Mouse (Mus musculus): ENCODE data around the gene Pde10a.

The Pde10a gene

DNA sequence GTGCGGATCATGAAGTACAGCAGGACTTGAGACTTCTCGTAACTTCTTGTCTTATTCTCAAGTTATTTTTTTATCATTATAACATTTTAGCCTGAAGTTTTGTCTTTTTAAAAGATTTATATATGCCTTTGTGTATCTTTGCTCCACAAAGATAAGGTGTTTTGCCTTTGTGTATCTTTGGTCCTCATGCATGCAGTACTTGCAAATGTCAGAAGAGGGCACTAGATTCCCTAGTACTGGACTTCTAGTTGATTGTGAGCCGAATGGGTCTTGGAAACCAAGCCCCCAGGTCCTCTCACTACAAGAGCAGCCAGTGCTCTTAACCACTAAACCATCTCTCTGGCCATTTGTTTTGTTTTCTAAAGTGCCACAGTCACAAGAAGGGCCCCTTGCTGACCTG, 55.2 kb downstream of the Pde10a start:
- DNase-seq (ENCODE audit: low spot score in 2 of 2) = no peak

DNA sequence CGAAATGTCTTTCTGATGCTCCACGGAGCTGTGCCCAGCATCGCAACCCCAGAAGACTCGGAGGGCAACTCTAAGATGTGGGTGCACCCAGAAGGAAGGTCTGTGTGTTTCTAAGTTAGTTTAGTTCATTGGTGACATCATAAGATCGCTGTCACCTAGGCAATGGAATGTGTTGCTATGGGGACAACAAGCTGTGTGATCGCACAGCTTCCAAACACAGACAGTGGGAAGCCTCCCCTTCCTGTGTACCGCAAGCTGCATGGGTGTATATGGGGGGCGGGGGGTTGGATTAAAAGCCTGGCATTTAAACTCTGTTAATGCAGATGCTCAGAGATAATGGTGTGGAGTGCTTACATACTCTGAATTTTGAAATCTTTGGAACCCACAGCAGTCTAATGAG, 56.4 kb downstream of the Pde10a start:
- no peak for DNase-seq (ENCODE audit: low spot score in 2 of 2)

DNA sequence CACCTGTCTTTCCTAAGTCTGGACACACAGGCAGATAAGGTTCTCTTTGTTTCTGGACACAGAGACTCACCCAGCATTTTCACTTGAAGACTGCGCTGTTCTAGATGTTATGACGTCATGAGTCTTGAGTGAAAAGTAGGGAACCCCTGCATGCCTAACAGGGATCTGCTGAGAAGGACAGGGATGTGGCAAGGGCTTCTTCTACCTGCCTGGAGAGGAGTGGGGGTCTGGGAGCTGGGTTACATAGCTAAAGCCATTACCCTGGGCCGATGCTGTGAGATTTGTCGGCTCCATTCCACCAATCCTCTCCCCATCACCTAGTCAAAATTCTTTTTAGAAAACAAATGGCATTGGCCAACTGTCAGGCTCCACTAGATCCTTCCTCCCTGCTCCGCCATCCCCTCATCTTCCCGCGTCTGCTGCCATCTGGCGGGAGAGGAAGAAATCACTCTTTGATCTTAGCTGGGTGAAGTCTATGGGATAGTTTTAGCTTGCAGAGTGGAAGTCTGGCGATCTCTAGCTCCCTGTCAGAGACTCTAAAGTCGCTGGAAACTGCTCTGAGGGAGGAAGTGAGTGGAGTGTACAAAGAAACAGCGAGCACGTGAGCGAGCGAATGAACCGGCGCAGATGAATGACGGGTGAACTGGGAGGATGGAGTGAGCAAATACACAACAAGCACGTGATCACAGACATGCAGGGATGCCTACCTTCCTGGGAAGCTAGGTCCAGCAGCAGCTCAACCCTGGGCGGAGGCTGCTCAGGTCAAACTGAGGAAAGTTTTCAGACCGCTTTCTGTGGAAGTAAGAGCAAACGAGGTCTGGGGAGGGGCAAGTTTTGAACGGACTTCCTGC, 67.5 kb downstream of the Pde10a start:
- DNase-seq (ENCODE audit: low spot score in 2 of 2) = peak; percentile 39 to 80

DNA sequence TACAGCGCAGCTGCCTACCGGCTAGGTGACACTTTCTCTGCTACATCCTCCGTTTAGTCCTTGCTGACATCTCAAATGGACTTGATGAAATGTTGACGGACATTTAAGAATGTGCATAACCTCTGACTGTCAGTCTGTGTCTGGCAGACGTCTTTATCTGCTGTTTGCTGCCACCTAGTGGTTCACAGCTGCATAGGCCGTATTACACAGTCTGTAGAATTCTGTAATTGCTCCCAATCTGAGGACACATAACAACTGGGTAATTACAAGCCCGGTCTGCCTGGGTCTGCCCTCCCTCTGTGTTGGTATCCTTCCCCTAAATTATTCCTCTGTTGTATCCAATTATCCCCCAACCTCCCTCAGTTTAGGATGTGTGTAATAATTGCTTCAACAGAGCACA, 72.6 kb downstream of the Pde10a start:
- peak; percentile 49 to 70 for DNase-seq (ENCODE audit: low spot score in 2 of 2)

DNA sequence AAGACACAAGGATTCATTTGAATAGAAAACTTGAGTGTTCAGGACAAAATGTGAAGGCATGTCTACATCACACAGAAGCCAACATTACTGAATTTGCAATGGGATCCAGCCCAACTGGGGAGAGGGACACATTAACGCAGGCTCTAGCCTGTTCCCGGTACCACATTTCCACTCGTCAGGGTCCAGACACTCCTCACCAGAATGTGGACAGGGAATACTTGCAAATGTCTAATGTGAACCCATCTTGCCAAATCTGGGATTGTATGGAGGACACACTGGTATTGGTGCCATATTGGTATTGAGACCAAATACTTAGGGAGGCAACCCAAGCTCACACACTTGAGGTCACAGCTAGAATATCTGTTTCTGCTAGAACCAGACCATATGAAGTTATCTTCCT, 77.8 kb downstream of the Pde10a start:
- DNase-seq (ENCODE audit: low spot score in 2 of 2) = no peak

DNA sequence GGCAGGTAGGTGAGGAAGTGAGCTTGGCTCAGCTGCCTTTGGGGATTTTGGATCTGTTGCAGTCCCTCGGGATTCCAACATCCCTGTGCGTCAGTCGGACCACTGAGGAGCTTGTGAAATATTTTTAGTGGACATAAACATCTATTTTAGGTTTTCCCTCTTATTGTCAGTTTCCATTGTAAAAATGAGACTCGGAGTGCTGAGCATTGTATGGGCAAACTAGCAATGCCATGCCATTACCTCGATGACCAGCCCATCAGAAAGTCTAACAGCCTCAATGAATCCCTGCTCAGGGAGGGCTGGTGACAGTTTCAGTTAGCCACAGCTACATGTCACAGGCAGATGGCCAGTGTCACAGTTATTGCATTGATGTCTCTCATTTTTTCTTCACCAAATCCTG, 80.7 kb downstream of the Pde10a start:
- no peak for DNase-seq (ENCODE audit: low spot score in 2 of 2)

DNA sequence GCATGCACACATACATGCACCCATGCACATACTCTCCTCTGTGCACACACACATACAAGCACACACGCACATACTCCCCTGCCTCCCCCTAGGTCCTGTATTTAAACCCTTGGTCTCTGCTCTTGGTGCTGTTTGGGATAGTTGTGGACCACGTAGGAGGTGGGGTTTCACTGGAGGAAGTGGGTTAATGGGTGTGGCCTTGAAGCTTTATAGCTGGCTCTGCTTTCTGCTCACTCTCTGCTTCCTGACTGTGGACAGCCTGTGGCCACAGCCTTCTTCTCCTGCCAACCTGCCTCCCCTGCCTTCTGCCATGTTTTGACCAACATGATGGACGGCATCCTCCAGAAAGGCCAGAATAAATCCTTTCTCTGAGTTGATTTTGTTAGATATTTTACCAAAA, 81.5 kb downstream of the Pde10a start:
- DNase-seq (ENCODE audit: low spot score in 2 of 2) = no peak

DNA sequence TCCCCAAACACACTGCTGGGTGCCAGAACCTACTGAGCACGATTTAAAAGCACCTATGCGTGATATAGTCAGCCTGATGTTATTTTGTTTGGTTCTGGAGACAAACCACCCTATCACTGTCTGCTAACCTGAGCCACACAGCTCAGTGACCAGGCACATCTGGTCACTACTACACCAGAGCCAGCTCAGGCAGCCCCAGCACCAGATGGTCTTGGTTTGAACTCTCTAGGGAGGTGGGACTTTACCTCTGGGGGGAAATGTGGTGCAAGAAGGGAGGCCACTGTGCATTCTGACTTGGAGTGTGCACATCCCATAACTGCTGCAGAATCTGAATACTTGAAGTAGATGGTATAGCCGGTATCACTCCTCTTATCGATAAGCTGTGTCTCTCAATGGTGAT, 86.7 kb downstream of the Pde10a start:
- DNase-seq (ENCODE audit: low spot score in 2 of 2) = no peak

- DNase-seq (ENCODE audit: low spot score in 2 of 2) = peak; percentile 72 to 89
Measured at GRCm38 (mm10) chr17:8613882-8614551, 88.8 kb downstream of the Pde10a start.

- DNase-seq (ENCODE audit: low spot score in 2 of 2) = no peak
Measured at GRCm38 (mm10) chr17:8620346-8620745, 95.2 kb downstream of the Pde10a start.

DNA sequence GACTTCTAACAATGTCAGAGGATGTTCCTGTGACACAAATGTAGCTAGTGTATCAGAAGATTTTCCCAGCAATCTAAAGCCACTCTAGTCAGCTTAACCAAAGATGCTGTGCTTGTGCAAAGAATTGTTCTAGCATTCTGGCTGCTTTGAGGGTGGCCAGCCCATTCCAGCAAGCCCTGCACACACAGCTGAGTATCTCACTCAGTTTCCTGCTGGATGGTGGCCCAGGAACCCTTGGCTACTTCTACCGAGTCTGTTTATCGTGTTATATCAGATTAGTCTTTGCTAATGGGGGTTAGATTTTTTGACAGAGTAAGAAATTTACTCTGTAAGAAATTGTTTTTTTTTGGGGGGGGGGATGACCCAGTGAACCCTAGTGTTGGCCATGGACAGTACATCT, 95.9 kb downstream of the Pde10a start:
- DNase-seq (ENCODE audit: low spot score in 2 of 2) = no peak

GRCm38 (mm10) chr17:8621906-8622305, 96.7 kb downstream of the Pde10a start:
- no peak for DNase-seq (ENCODE audit: low spot score in 2 of 2)

DNA sequence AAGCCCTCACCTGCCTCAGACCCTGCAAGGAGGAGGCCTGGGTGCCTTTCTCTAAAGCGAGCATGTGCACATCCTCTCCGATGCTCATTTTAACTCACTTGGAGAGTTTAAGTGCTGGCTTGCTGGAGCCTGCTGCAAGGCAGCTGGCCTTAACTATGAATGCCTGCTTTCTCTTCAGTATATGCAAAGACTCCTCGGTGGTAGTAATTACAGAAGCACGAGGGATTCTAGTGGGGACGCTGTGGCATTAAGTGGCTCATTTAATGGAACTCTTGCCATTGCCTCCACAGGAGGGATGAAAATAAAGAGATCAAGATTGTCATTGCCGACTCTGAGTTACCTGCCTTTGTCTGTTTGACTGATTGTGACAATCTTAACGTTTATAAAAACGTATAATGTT, 101.2 kb downstream of the Pde10a start:
- no peak for DNase-seq (ENCODE audit: low spot score in 2 of 2)

DNA sequence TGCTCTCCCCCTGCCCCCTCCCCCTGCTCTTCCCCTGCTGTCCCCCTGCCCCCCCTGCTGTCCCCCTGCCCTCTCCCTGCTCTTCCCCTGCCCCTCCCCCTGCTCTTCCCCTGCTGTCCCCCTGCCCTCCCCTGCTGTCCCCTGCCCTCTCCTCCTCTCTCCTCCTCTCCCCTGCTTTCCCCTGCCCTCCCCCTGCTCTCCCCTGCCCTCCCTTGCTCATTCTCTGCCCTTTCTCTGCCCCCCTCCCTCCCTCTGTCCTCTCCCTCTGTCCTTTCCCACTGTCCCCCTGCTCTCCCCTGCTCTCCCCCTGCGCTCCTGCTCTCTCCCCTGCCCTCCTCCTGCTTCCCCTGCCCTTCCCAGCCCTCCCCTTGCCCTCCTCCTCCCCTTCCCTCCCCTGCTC, 106.5 kb downstream of the Pde10a start:
- no peak for DNase-seq (ENCODE audit: low spot score in 2 of 2)

- no peak for DNase-seq (ENCODE audit: low spot score in 2 of 2)
Measured at GRCm38 (mm10) chr17:8633596-8633995, 108.4 kb downstream of the Pde10a start.

DNA sequence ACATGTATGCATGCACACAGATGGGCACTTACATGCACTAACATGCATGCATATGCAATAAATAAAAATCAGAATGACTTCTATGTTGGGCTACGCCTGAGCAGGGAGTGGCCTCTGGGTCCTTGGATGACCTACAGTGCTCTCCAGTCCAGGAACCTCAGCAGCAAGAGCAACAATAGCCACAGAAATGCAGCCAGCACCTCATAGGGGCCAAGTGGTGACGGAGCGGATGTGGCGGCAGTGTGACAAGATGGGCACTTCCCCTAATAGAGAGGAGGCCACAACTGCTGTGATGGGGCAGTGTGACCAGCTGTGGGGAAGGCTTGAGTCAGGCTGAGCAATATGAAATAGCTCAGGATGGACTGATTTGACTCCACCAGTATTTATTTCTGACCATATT, 109.3 kb downstream of the Pde10a start:
- DNase-seq (ENCODE audit: low spot score in 2 of 2) = no peak

DNA sequence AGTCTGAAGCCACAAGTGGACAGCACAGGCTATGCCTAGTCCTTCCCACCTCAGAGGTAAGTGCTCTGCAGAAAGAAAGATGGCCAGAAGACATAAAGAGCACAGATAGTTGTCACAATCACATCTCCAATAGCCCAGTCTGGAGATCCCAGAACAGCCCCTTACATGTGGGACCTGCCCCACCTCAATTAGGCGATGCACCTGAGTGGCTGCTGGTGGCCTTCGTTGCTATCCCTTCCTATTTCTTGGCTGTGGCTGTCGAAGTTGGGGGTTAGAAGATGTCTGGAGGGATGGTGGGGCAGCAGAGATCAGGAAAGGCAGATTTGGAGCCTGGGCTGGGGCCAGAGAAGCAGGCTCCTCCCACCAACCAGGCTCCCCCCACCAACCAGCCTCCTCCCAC, 111.1 kb downstream of the Pde10a start:
- no peak for DNase-seq (ENCODE audit: low spot score in 2 of 2)

DNA sequence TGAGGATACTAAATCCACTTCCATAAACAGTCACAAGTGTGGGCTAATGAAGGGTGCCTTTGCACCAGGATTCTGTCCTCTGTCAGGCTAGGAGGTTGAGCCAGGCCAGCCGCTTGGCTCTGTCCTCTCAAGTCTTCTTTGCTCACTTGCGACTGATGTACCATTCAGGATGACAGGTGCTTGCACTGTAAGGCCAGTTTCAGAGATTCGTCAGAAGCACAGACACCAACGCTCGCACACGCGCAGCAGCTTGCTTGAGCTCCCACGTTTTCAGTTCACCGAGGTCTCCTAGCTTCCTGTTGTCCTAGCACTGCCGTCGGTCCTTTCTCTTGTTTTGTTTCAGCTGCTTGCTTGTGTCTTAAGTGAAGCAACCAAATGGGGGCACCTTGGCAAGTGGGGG, 111.5 kb downstream of the Pde10a start:
- DNase-seq (ENCODE audit: low spot score in 2 of 2) = no peak

GRCm38 (mm10) chr17:8637181-8637580, 112.0 kb downstream of the Pde10a start:
- no peak for DNase-seq (ENCODE audit: low spot score in 2 of 2)

- no peak for DNase-seq (ENCODE audit: low spot score in 2 of 2)
Measured at GRCm38 (mm10) chr17:8639703-8640380, 114.7 kb downstream of the Pde10a start.

DNA sequence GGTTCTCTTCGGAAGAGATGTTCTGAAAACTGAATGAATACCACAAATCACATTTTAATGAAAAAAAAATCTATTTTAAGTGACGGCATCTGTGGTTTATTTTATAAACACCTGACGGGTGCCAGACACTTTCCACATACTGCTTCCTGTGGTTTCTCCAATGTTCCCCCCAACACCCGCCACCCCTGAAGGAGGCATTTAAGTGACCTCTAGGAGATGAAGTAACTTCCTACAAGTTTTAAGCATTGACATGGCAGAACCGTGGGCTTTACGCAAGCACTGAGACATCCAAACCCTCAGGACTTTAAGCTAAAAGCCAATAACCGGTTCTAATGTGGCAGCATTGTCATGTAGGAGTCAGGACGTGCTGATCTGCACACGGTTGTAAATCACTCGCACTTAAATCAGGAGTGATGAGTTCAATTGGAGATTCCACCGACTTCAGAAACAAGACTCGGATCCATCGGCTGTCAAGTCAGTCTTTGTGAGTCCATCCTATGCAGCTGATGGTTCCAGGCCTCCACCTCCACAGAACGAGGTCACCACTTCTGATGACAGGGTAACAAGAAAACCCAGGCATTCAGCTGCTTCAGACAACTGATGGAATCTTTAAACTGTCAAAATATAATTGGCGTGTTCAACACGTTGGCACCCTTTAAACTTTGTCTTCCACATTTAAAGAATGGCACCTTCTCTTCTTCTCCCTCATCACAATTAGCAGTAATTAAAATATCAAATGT, 115.7 kb downstream of the Pde10a start:
- no peak for DNase-seq (ENCODE audit: low spot score in 2 of 2)

GRCm38 (mm10) chr17:8641491-8641890, 116.3 kb downstream of the Pde10a start:
- DNase-seq (ENCODE audit: low spot score in 2 of 2) = no peak

Data from frontal cortex, postnatal 14 days (tissue).